8 mouse cellular contexts compared by ENCODE assay signal in the genomic region with DNA sequence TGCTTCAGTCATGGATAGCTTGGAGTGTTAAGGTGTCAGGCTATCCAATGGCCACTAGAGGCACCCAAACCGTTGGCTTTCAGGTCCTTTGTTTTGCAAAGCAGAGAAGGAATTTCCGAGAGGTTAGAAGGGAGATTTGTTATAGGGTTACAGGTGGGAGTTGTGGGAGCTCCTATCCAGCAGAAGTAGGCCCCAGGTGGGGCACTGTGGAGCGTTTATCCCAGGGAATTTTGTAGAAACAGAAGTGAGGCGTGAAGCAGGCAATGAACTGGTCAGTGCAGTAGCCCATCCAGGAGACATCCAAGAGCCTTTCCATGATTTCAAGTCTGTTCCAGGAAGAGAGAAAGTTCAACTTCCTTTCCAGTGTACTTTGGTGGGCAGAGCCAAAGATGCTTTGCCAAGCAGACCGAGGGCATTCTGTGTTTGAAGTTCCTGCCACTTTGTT. TPM values are rescaled to one million over a fixed set of nuclear protein-coding genes. Genes with fewer than 3 reads are reported as not detected.
DNase-seq lines count a peak whose midpoint lies in the region; TF ChIP-seq lines count a peak whose summit lies in the region.

No protein-coding gene starts in this region.

- no peak for TF ChIP-seq EP300 in heart, adult 2 months (IDR thresholded peaks at IDR 0.05; ENCODE audit: insufficient read depth, low read depth, low read length)

- H3K27me3 ChIP-seq in heart, adult 2 months (ENCODE audit: control insufficient read depth, insufficient read depth, low read length), result no peaks in the 10 kb centered on the region

- H3K79me2 ChIP-seq in heart, adult 2 months (replicated peaks; ENCODE audit: control insufficient read depth, insufficient read depth, low read length), result no peaks in the 10 kb centered on the region

- no peak overlapping the region for H3K9ac ChIP-seq in heart, adult 2 months (ENCODE audit: low read depth, low read length)

- H3K4me1 ChIP-seq in heart, adult 2 months (ENCODE audit: control insufficient read depth, insufficient read depth, low read length), result no peaks in the 10 kb centered on the region

- H3K27ac ChIP-seq in heart, adult 2 months, result peak overlapping the region; percentile 37; the same call in 1 of the 2 replicates

- H3K4me3 ChIP-seq in heart, adult 2 months, result no peak overlapping the region

- DNase-seq in layer of hippocampus, postnatal 10 days (ENCODE audit: low spot score in 2 of 2), result peak; percentile 23 to 33
- no peak for DNase-seq in layer of hippocampus, postnatal 14 days (ENCODE audit: low spot score in 2 of 2)
- DNase-seq in cerebellum, adult 9-11 months, result peak; percentile 21
- peak; percentile 36 to 39 for DNase-seq in heart, adult 2 months
- DNase-seq in kidney, adult 8-10 months, result peak; percentile 35 to 37
- DNase-seq in lung, postnatal 14 days, result peak; percentile 29
- DNase-seq in thymus, postnatal 14 days, result peak; percentile 26
- DNase-seq in right cerebral cortex, postnatal 14 days, result no peak

- no peak for TF ChIP-seq POLR2A in heart, adult 2 months (IDR thresholded peaks at IDR 0.05; ENCODE audit: insufficient read depth, low read depth, low read length)

- H3K36me3 ChIP-seq in heart, adult 2 months (ENCODE audit: control insufficient read depth, insufficient read depth, low read length), result no peaks in the 10 kb centered on the region

- intact Hi-C loops in heart, adult 2 months (cut with DNase I), result loop anchor here (2.0 to 10.0 kb wide), 2 partner anchors 397 to 463 kb away; no protein-coding TSS in a partner anchor

- peak; percentile 80 for TF ChIP-seq CTCF in heart, adult 2 months (IDR thresholded peaks at IDR 0.05)

- 5% methylated on average over 5 of the region's 5 CpGs for WGBS in heart, adult 2 months

RNA-seq across cellular contexts. Expression of gene Alyref2, which starts 1.6 kb away (rescaled TPM):
- total RNA-seq in layer of hippocampus, postnatal 10 days (2021), result 1 to 10 TPM; 8.5 to 9.0 TPM
- total RNA-seq in layer of hippocampus, postnatal 14 days (2021), result 1 to 10 TPM; 7.5 to 8.9 TPM
- 1 to 10 TPM; 1.6 to 2.2 TPM for total RNA-seq in heart, adult 2 months (2021)
- 2.5 TPM in 2 replicates for polyA plus RNA-seq in heart, adult 2 months (2012; rRNA removed)

RNA-seq across cellular contexts. Expression of gene Itln1, which starts 33.4 kb away (rescaled TPM):
- total RNA-seq in layer of hippocampus, postnatal 10 days (2021), result not detected
- not detected for total RNA-seq in layer of hippocampus, postnatal 14 days (2021)
- total RNA-seq in heart, adult 2 months (2021), result not detected
- polyA plus RNA-seq in heart, adult 2 months (2012; rRNA removed), result 0.16 TPM in 1 of 2 replicates, not detected in the other

RNA-seq across cellular contexts. Expression of gene Cd244a, which starts 57.3 kb away (rescaled TPM):
- total RNA-seq in layer of hippocampus, postnatal 10 days (2021), result not detected
- not detected for total RNA-seq in layer of hippocampus, postnatal 14 days (2021)
- under 1 TPM; 0.21 to 0.36 TPM for total RNA-seq in heart, adult 2 months (2021)
- 0.29 and 0.88 TPM in 2 replicates for polyA plus RNA-seq in heart, adult 2 months (2012; rRNA removed)

Comparison
In these comparisons a context has a peak if more than half of its experiments do, and no peak if none do; other contexts are left out.
1. DNase-seq: peak in layer of hippocampus, postnatal 10 days (2 of 2), cerebellum, adult 9-11 months (single experiment), heart, adult 2 months (2 of 2), kidney, adult 8-10 months (2 of 2), lung, postnatal 14 days (single experiment) and thymus, postnatal 14 days (single experiment); none in layer of hippocampus, postnatal 14 days (0 of 2) and right cerebral cortex, postnatal 14 days (single experiment).